Mouse (Mus musculus): ENCODE measurements at regions not wholly inside any gene's neighbourhood (a gene's known extent, or its start where the extent isn't known, plus 50 kb on each side); places are given as distances from the start of the nearest gene placed in this dataset.

GRCm38 (mm10) chr13:110490166-110490565 lies 95.3 kb downstream of the Plk2 start:
- Histone ChIP-seq H3K4me1 (ENCODE audit: insufficient read depth, low read length) (0 out of 2 replicates have a peak, but pooled peaks cover 4% of the 10 kb centered on the region), H3K9ac (replicated peaks; ENCODE audit: low read length) (no peak overlapping the region)
- ATAC-seq (ENCODE audit: low FRiP score, low TSS enrichment): no peak

GRCm38 (mm10) chr13:110492296-110493001 lies 97.6 kb downstream of the Plk2 start:
- Histone ChIP-seq H3K9ac (replicated peaks; ENCODE audit: low read length) (no peak overlapping the region), H3K4me2 (replicated peaks; ENCODE audit: low read depth, low read length) (no peak overlapping the region), H3K4me1 (ENCODE audit: insufficient read depth, low read length) (0 out of 2 replicates have a peak, but pooled peaks cover 4% of the 10 kb centered on the region), H3K9me3 (ENCODE audit: low read length) (no peaks in the 10 kb centered on the region), H3K36me3 (ENCODE audit: insufficient read depth, low read length) (no peaks in the 10 kb centered on the region), H3K27ac (ENCODE audit: low read length) (no peak overlapping the region), H3K27me3 (ENCODE audit: insufficient read depth, low read length) (no peaks in the 10 kb centered on the region), H3K4me3 (ENCODE audit: low read length) (no peak overlapping the region)
- ATAC-seq (ENCODE audit: low FRiP score, low TSS enrichment): no peak
- WGBS: 59% methylated on average over 9 of the region's 9 CpGs

More at GRCm38 (mm10) chr13:110490166-110490565, 95.3 kb downstream of the Plk2 start:
- Histone ChIP-seq H3K4me3 (ENCODE audit: low read length) (no peak overlapping the region), H3K27me3 (ENCODE audit: insufficient read depth, low read length) (no peaks in the 10 kb centered on the region), H3K4me2 (replicated peaks; ENCODE audit: low read depth, low read length) (no peak overlapping the region), H3K9me3 (ENCODE audit: low read length) (no peaks in the 10 kb centered on the region), H3K27ac (ENCODE audit: low read length) (no peak overlapping the region), H3K36me3 (ENCODE audit: insufficient read depth, low read length) (no peaks in the 10 kb centered on the region)
- WGBS: 71% methylated on average over 2 of the region's 2 CpGs

- Histone ChIP-seq H3K27ac (ENCODE audit: low read length) (no peak overlapping the region), H3K4me1 (ENCODE audit: insufficient read depth, low read length) (0 out of 2 replicates have a peak, but pooled peaks cover 4% of the 10 kb centered on the region), H3K27me3 (ENCODE audit: insufficient read depth, low read length) (no peaks in the 10 kb centered on the region), H3K4me2 (replicated peaks; ENCODE audit: low read depth, low read length) (no peak overlapping the region), H3K9ac (replicated peaks; ENCODE audit: low read length) (no peak overlapping the region), H3K4me3 (ENCODE audit: low read length) (no peak overlapping the region), H3K36me3 (ENCODE audit: insufficient read depth, low read length) (no peaks in the 10 kb centered on the region), H3K9me3 (ENCODE audit: low read length) (no peaks in the 10 kb centered on the region)
- ATAC-seq (ENCODE audit: low FRiP score, low TSS enrichment): no peak
- WGBS: 83% methylated on average over 7 of the region's 7 CpGs
Observed at GRCm38 (mm10) chr13:110493002-110493552, 98.2 kb downstream of the Plk2 start.

GRCm38 (mm10) chr13:110497461-110497860 lies 102.6 kb downstream of the Plk2 start:
- WGBS: 78% methylated on average over 3 of the region's 3 CpGs
- 0 out of 2 replicates have a peak, but pooled peaks cover 3% of the 10 kb centered on the region for H3K4me1 ChIP-seq (ENCODE audit: insufficient read depth, low read length)
- H3K36me3 ChIP-seq (ENCODE audit: insufficient read depth, low read length): no peaks in the 10 kb centered on the region
- ATAC-seq (ENCODE audit: low FRiP score, low TSS enrichment): no peak
- no peak overlapping the region for H3K27ac ChIP-seq (ENCODE audit: low read length)
- no peaks in the 10 kb centered on the region for H3K27me3 ChIP-seq (ENCODE audit: insufficient read depth, low read length)
- H3K4me2 ChIP-seq (replicated peaks; ENCODE audit: low read depth, low read length): no peak overlapping the region
- no peaks in the 10 kb centered on the region for H3K9me3 ChIP-seq (ENCODE audit: low read length)
- no peak overlapping the region for H3K4me3 ChIP-seq (ENCODE audit: low read length)
- H3K9ac ChIP-seq (replicated peaks; ENCODE audit: low read length): no peak overlapping the region

DNA sequence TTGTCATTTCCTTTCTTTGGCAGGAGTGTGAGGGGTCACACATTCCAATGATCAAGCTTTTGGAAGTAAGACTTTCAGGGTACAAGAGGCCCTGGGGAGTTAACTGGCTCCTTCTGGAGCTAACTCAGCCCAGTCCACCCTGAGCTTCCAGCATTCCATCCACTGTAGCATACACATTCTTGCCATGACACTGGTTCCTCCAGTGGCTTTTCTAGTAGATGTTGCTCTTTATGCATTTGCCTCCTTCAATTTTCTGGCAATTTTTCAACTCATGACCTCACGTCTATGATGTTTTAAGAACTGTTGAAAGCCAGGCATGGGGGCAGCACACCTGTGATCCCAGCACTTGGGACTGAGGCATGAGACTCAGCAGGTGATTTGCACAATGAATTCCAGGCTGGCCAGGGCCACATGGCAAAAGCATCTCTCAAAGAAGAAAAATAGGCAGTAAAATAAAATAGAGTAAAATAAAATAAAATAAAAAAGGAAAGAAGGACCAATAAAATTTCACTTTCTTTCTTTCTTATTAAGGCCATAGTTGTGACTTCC lies 113.0 kb downstream of the Plk2 start:
- WGBS: 51% methylated on average over 1 of the region's 1 CpGs

DNA sequence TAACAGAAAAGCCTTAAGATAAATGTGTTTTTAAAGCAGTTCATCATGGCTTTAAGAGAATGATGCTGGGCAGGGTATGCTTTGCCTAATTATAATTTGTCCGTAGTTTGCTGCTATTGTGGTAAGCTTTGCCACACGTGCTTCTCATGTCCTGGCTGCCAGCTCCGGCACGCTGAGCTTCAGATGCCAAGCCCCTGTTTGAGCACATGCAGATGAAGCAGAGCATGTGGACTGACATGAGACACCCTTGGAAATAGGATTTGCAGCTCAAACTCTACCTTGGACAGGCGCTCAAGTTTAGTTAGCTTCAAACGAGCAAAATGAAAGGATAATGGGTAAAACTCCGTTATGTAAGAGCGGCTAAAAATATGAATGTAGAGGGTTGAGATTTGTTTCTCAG lies 123.1 kb downstream of the Plk2 start:
- Histone ChIP-seq H3K9me3 (ENCODE audit: low read length) (no peaks in the 10 kb centered on the region), H3K4me3 (ENCODE audit: low read length) (no peak overlapping the region), H3K27ac (ENCODE audit: low read length) (no peak overlapping the region), H3K9ac (replicated peaks; ENCODE audit: low read length) (no peak overlapping the region), H3K4me1 (ENCODE audit: insufficient read depth, low read length) (no peaks in the 10 kb centered on the region), H3K36me3 (ENCODE audit: insufficient read depth, low read length) (no peaks in the 10 kb centered on the region), H3K4me2 (replicated peaks; ENCODE audit: low read depth, low read length) (no peak overlapping the region), H3K27me3 (ENCODE audit: insufficient read depth, low read length) (no peaks in the 10 kb centered on the region)
- no peak for ATAC-seq (ENCODE audit: low FRiP score, low TSS enrichment)
- WGBS: 95% methylated on average over 8 of the region's 8 CpGs

More for the DNA sequence above, 113.0 kb downstream of the Plk2 start:
- ATAC-seq (ENCODE audit: low FRiP score, low TSS enrichment): no peak
- H3K36me3 ChIP-seq (ENCODE audit: insufficient read depth, low read length): no peaks in the 10 kb centered on the region
- H3K27me3 ChIP-seq (ENCODE audit: insufficient read depth, low read length): no peaks in the 10 kb centered on the region
- no peak overlapping the region for H3K9ac ChIP-seq (replicated peaks; ENCODE audit: low read length)
- H3K4me3 ChIP-seq (ENCODE audit: low read length): no peak overlapping the region
- no peak overlapping the region for H3K27ac ChIP-seq (ENCODE audit: low read length)
- no peak overlapping the region for H3K4me2 ChIP-seq (replicated peaks; ENCODE audit: low read depth, low read length)
- H3K9me3 ChIP-seq (ENCODE audit: low read length): no peaks in the 10 kb centered on the region
- H3K4me1 ChIP-seq (ENCODE audit: insufficient read depth, low read length): no peaks in the 10 kb centered on the region

DNA sequence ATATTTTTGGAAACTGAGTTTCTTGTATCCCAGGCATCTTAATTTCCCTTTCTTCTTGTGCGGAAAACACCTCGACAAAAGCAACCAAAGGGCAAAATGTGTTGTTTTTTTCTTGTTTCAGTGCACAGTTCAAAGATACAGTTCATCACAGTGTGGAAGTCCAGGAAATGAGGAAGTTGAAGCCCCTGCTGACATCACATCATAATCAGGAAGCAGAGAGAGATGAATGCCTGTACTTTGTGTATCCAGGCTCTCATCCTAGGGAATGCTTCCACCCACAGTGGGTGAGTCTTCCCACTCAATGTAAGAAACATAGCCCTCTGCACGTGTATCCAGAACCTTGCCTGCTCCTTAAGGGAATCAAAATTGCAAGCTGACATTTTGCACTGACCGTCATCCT lies 128.1 kb downstream of the Plk2 start:
- H3K4me3 ChIP-seq (ENCODE audit: low read length): no peak overlapping the region
- WGBS: 87% methylated on average over 4 of the region's 4 CpGs
- no peak overlapping the region for H3K27ac ChIP-seq (ENCODE audit: low read length)
- ATAC-seq (ENCODE audit: low FRiP score, low TSS enrichment): no peak
- H3K4me2 ChIP-seq (replicated peaks; ENCODE audit: low read depth, low read length): no peak overlapping the region
- no peaks in the 10 kb centered on the region for H3K9me3 ChIP-seq (ENCODE audit: low read length)
- no peak overlapping the region for H3K9ac ChIP-seq (replicated peaks; ENCODE audit: low read length)
- no peaks in the 10 kb centered on the region for H3K36me3 ChIP-seq (ENCODE audit: insufficient read depth, low read length)
- H3K27me3 ChIP-seq (ENCODE audit: insufficient read depth, low read length): no peaks in the 10 kb centered on the region
- H3K4me1 ChIP-seq (ENCODE audit: insufficient read depth, low read length): no peaks in the 10 kb centered on the region

GRCm38 (mm10) chr13:110527681-110528080 lies 132.8 kb downstream of the Plk2 start:
- Histone ChIP-seq H3K9me3 (ENCODE audit: low read length) (no peaks in the 10 kb centered on the region), H3K4me3 (ENCODE audit: low read length) (no peak overlapping the region), H3K9ac (replicated peaks; ENCODE audit: low read length) (no peak overlapping the region), H3K27ac (ENCODE audit: low read length) (no peak overlapping the region), H3K36me3 (ENCODE audit: insufficient read depth, low read length) (no peaks in the 10 kb centered on the region), H3K27me3 (ENCODE audit: insufficient read depth, low read length) (no peaks in the 10 kb centered on the region), H3K4me2 (replicated peaks; ENCODE audit: low read depth, low read length) (no peak overlapping the region), H3K4me1 (ENCODE audit: insufficient read depth, low read length) (no peaks in the 10 kb centered on the region)
- 62% methylated on average over 3 of the region's 3 CpGs for WGBS
- no peak for ATAC-seq (ENCODE audit: low FRiP score, low TSS enrichment)

- ATAC-seq (ENCODE audit: low FRiP score, low TSS enrichment): no peak
- no peaks in the 10 kb centered on the region for H3K4me1 ChIP-seq (ENCODE audit: insufficient read depth, low read length)
- no peaks in the 10 kb centered on the region for H3K9me3 ChIP-seq (ENCODE audit: low read length)
- H3K4me3 ChIP-seq (ENCODE audit: low read length): no peak overlapping the region
- H3K27ac ChIP-seq (ENCODE audit: low read length): no peak overlapping the region
- WGBS: 95% methylated on average over 4 of the region's 4 CpGs
- no peaks in the 10 kb centered on the region for H3K36me3 ChIP-seq (ENCODE audit: insufficient read depth, low read length)
- no peaks in the 10 kb centered on the region for H3K27me3 ChIP-seq (ENCODE audit: insufficient read depth, low read length)
- H3K4me2 ChIP-seq (replicated peaks; ENCODE audit: low read depth, low read length): no peak overlapping the region
- no peak overlapping the region for H3K9ac ChIP-seq (replicated peaks; ENCODE audit: low read length)
Observed at GRCm38 (mm10) chr13:110529624-110530023, 134.8 kb downstream of the Plk2 start.

DNA sequence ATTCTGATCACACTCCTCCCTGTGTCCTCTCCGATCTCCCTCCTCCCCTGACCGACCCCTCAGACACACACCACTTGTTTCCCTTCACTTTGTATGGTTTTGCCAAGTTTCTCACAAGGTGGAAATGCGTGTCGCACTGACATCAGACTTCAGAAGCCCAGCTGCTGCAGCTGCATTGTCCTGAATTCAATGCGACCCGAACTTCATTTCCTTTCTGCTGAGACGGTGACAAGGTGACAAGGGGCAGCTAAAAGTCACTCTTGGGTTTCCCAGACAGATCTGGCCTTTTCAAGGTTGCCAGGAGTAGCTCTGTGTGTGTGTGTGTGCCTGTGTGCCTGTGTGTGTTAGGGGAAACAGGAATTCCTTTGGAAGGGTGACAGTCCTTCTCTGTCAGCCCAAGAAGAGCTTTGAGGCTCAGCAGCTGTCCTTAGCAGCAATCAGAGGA lies 139.5 kb downstream of the Plk2 start:
- peak overlapping the region; percentile 24; the same call in 1 of the 2 replicates for H3K27ac ChIP-seq (ENCODE audit: low read length)
- H3K27me3 ChIP-seq (ENCODE audit: insufficient read depth, low read length): no peaks in the 10 kb centered on the region
- peak; percentile 67 for ATAC-seq (ENCODE audit: low FRiP score, low TSS enrichment)
- H3K9me3 ChIP-seq (ENCODE audit: low read length): no peaks in the 10 kb centered on the region
- no peaks in the 10 kb centered on the region for H3K36me3 ChIP-seq (ENCODE audit: insufficient read depth, low read length)
- no peak overlapping the region for H3K4me3 ChIP-seq (ENCODE audit: low read length)
- 17% methylated on average over 7 of the region's 7 CpGs for WGBS
- H3K9ac ChIP-seq (replicated peaks; ENCODE audit: low read length): no peak overlapping the region
- peaks cover 9% of the 10 kb centered on the region for H3K4me1 ChIP-seq (ENCODE audit: insufficient read depth, low read length)
- no peak overlapping the region for H3K4me2 ChIP-seq (replicated peaks; ENCODE audit: low read depth, low read length)
